Comparison of ENCODE assay signal across 8 mouse cellular contexts in the genomic region with DNA sequence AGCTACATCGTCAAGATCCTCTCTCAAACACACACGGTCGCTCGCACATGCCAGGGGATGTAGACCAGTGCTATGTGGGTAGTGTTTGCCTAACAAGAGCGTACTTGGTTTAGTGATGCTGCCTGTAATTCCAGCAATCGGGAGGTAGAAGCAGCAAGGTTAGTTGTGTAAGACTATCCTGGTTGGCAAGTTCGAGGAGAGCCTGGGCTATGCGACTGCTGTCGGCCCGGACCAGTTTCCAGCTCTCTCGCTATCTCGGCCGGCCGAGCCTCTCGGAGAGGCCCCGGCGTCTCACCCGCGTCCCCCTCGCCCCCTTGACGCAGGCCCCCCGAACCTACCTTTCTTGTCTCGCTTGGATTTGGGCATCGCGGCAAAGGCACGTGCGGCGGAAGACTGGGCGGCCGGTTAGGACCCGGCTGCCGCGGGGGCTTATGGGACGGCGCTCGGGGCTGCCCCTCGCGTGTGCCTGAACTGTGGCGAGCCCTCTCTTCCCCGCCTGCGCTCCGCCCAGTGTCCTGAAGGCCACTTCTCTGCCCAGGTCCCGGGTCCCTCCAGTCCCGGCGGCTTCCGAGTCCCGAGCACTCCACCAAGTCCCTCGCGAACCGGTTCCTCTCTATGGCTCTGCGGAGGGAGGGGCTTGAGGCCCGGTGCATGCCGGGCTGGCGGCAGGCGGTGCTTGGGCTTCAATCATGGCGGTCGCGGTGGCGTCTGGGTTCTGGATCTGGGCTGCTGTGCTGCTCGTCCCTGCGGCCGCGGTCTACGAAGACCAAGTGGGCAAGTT. TPM values are rescaled to one million over a fixed set of nuclear protein-coding genes. Genes with fewer than 3 reads are reported as not detected.
DNase-seq lines count a peak whose midpoint lies in the region; ATAC-seq and TF ChIP-seq lines count a peak whose summit lies in the region.

A gene (minus strand): TSS at position 646 of the 781 bp plus-strand sequence.
A gene (plus strand): TSS at position 657 of the 781 bp plus-strand sequence.
A gene (plus strand): TSS at position 679 of the 781 bp plus-strand sequence.

- no peaks in the 10 kb centered on the region for H3K27me3 ChIP-seq in embryonic facial prominence, embryonic 15.5 days
- H3K27me3 ChIP-seq in limb, embryonic 13.5 days: no peaks in the 10 kb centered on the region
- H3K27me3 ChIP-seq in midbrain, embryonic 15.5 days (replicated peaks): no peaks in the 10 kb centered on the region

- peaks cover 4% of the 10 kb centered on the region for H3K4me1 ChIP-seq in bone marrow macrophage, adult 2 months (ENCODE audit: control insufficient read depth, insufficient read depth, low read length)
- peaks cover 18% of the 10 kb centered on the region for H3K4me1 ChIP-seq in embryonic facial prominence, embryonic 15.5 days
- H3K4me1 ChIP-seq in limb, embryonic 13.5 days: peaks cover 21% of the 10 kb centered on the region
- peaks cover 25% of the 10 kb centered on the region for H3K4me1 ChIP-seq in midbrain, embryonic 15.5 days

- DNase-seq in A20 (ENCODE audit: low read depth, low spot score): peak; percentile 91
- DNase-seq in heart, adult 8-10 months (ENCODE audit: low spot score): peak; percentile 82
- DNase-seq in kidney, adult 9 months: peak; percentile 86
- peak; percentile 69 to 84 for DNase-seq in spleen, adult 18-20 months

- H3K9ac ChIP-seq in embryonic facial prominence, embryonic 15.5 days: peak within 1 kb of the TSS; percentile 94
- peak within 1 kb of the TSS; percentile 93 for H3K9ac ChIP-seq in limb, embryonic 13.5 days
- H3K9ac ChIP-seq in midbrain, embryonic 15.5 days: peak within 1 kb of the TSS; percentile 63

- H3K4me3 ChIP-seq in bone marrow macrophage, adult 2 months (ENCODE audit: insufficient read depth, low read length): peak within 1 kb of the TSS; percentile 99
- H3K4me3 ChIP-seq in embryonic facial prominence, embryonic 15.5 days (replicated peaks): peak within 1 kb of the TSS; percentile 90
- H3K4me3 ChIP-seq in limb, embryonic 13.5 days: peak within 1 kb of the TSS; percentile 87
- peak within 1 kb of the TSS; percentile 63 for H3K4me3 ChIP-seq in midbrain, embryonic 15.5 days

- peak within 1 kb of the TSS; percentile 97 for H3K27ac ChIP-seq in bone marrow macrophage, adult 2 months (ENCODE audit: insufficient read depth, low read depth, low read length)
- peak within 1 kb of the TSS; percentile 94 for H3K27ac ChIP-seq in embryonic facial prominence, embryonic 15.5 days (replicated peaks)
- peak within 1 kb of the TSS; percentile 93 for H3K27ac ChIP-seq in limb, embryonic 13.5 days
- H3K27ac ChIP-seq in midbrain, embryonic 15.5 days: peak within 1 kb of the TSS; percentile 91

- under 1% methylated on average over 64 of the region's 64 CpGs for WGBS in embryonic facial prominence, embryonic 15.5 days
- under 1% methylated on average over 64 of the region's 64 CpGs for WGBS in limb, embryonic 13.5 days
- WGBS in midbrain, embryonic 15.5 days: under 1% methylated on average over 64 of the region's 64 CpGs

- no peaks in the 10 kb centered on the region for H3K9me3 ChIP-seq in embryonic facial prominence, embryonic 15.5 days (replicated peaks)
- H3K9me3 ChIP-seq in limb, embryonic 13.5 days: no peaks in the 10 kb centered on the region
- no peaks in the 10 kb centered on the region for H3K9me3 ChIP-seq in midbrain, embryonic 15.5 days

- peak within 1 kb of the TSS; percentile 86 for H3K4me2 ChIP-seq in embryonic facial prominence, embryonic 15.5 days (replicated peaks)
- peak within 1 kb of the TSS; percentile 97 for H3K4me2 ChIP-seq in limb, embryonic 13.5 days (replicated peaks)
- peak within 1 kb of the TSS; percentile 89 for H3K4me2 ChIP-seq in midbrain, embryonic 15.5 days

- peaks cover 48% of the 10 kb centered on the region for H3K36me3 ChIP-seq in embryonic facial prominence, embryonic 15.5 days
- H3K36me3 ChIP-seq in limb, embryonic 13.5 days: peaks cover 58% of the 10 kb centered on the region
- H3K36me3 ChIP-seq in midbrain, embryonic 15.5 days (replicated peaks): peaks cover 18% of the 10 kb centered on the region

- TF ChIP-seq POLR2A in bone marrow macrophage, adult 2 months (IDR thresholded peaks at IDR 0.05; ENCODE audit: borderline replicate concordance, low read depth, low read length): no peak

- TF ChIP-seq CTCF in bone marrow macrophage, adult 2 months (IDR thresholded peaks at IDR 0.05; ENCODE audit: low read depth, low read length): no peak

- peak; percentile 90 for ATAC-seq in embryonic facial prominence, embryonic 15.5 days (ENCODE audit: insufficient number of reproducible peaks, low FRiP score, low TSS enrichment, low read depth)
- ATAC-seq in limb, embryonic 13.5 days (ENCODE audit: low FRiP score, low read depth): peak; percentile 96
- peak; percentile 96 for ATAC-seq in midbrain, embryonic 15.5 days (replicated peaks)

RNA-seq across cellular contexts. Expression of the first gene that starts in this region (rescaled TPM):
- polyA plus RNA-seq in bone marrow macrophage, adult 2 months (2012; ENCODE audit: insufficient read depth, insufficient read length, missing spikeins): 18.8 and 22.5 TPM in 2 replicates
- 103 and 108 TPM in 2 replicates for polyA plus RNA-seq in embryonic facial prominence, embryonic 15.5 days (2015; fragmentation: Nextera tagmentation; extraction: Ambion mirVana)
- total RNA-seq in heart, adult 8-10 months (2022): 10 to 100 TPM; 24.7 to 32.0 (median 29.1) TPM
- 118 and 119 TPM in 2 replicates for polyA plus RNA-seq in limb, embryonic 13.5 days (2015; fragmentation: Nextera tagmentation; extraction: Ambion mirVana)
- 81.7 and 88.6 TPM in 2 replicates for polyA plus RNA-seq in midbrain, embryonic 15.5 days (2015; fragmentation: Nextera tagmentation; extraction: Ambion mirVana)

RNA-seq across cellular contexts. Expression of the second gene that starts in this region (rescaled TPM):
- 28.6 and 29.8 TPM in 2 replicates for polyA plus RNA-seq in bone marrow macrophage, adult 2 months (2012; ENCODE audit: insufficient read depth, insufficient read length, missing spikeins)
- 23.4 and 26.7 TPM in 2 replicates for polyA plus RNA-seq in embryonic facial prominence, embryonic 15.5 days (2015; fragmentation: Nextera tagmentation; extraction: Ambion mirVana)
- 10 to 100 TPM; 44.8 to 58.9 (median 48.6) TPM for total RNA-seq in heart, adult 8-10 months (2022)
- polyA plus RNA-seq in limb, embryonic 13.5 days (2015; fragmentation: Nextera tagmentation; extraction: Ambion mirVana): 22.8 and 28.0 TPM in 2 replicates
- polyA plus RNA-seq in midbrain, embryonic 15.5 days (2015; fragmentation: Nextera tagmentation; extraction: Ambion mirVana): 47.6 and 50.8 TPM in 2 replicates

RNA-seq across cellular contexts. Expression of the third gene that starts in this region (rescaled TPM):
- 60.1 and 84.1 TPM in 2 replicates for polyA plus RNA-seq in bone marrow macrophage, adult 2 months (2012; ENCODE audit: insufficient read depth, insufficient read length, missing spikeins)
- 69.5 and 71.4 TPM in 2 replicates for polyA plus RNA-seq in embryonic facial prominence, embryonic 15.5 days (2015; fragmentation: Nextera tagmentation; extraction: Ambion mirVana)
- total RNA-seq in heart, adult 8-10 months (2022): 100 to 1,000 TPM; 103 to 136 (median 112) TPM
- 75.6 and 78.3 TPM in 2 replicates for polyA plus RNA-seq in limb, embryonic 13.5 days (2015; fragmentation: Nextera tagmentation; extraction: Ambion mirVana)
- polyA plus RNA-seq in midbrain, embryonic 15.5 days (2015; fragmentation: Nextera tagmentation; extraction: Ambion mirVana): 101 and 111 TPM in 2 replicates

Comparison
In these comparisons a context has a peak if more than half of its experiments do, and no peak if none do; other contexts are left out.
1. Peak in every context shown above with its lines: DNase-seq, ATAC-seq, H3K4me3 ChIP-seq and H3K27ac ChIP-seq.